Mouse (Mus musculus) midbrain, postnatal 0 days (tissue): Measurements from ENCODE around the gene Aqp9. TPM values are rescaled to one million over a fixed set of nuclear protein-coding genes. Genes with fewer than 3 reads are reported as not detected.

Experiments
- ATAC-seq: fragments of 200-750 bp; cut with Nextera tagmentation; 2 replicates; pipeline ENCODE4 v1.8.0; 2017; ENCODE audit warnings: moderate number of reproducible peaks, mild to moderate bottlenecking, moderate TSS enrichment, moderate library complexity; ENCODE audit not compliant: low FRiP score
- DNase-seq: peaks from one replicate; pipeline ENCODE4 v3.0.0-alpha.2; 2015; ENCODE audit warnings: low spot score
- H3K27ac ChIP-seq: fragments of 300-500 bp; sonication (generic); 2 replicates; pipeline ENCODE4 v1.5.1; 2014; ENCODE audit warnings: low read depth, mild to moderate bottlenecking, low read length, mixed read lengths
- H3K27me3 ChIP-seq: fragments of 300-500 bp; sonication (generic); 2 replicates; pipeline ENCODE4 v1.6.1; 2014; ENCODE audit warnings: low read length, control low read depth, mixed read lengths; ENCODE audit not compliant: insufficient read depth
- H3K36me3 ChIP-seq: fragments of 300-500 bp; sonication (generic); 2 replicates; pipeline ENCODE4 v1.6.1; 2014; ENCODE audit warnings: low read length, control low read depth, mixed read lengths; ENCODE audit not compliant: insufficient read depth
- H3K4me1 ChIP-seq: fragments of 300-500 bp; sonication (generic); 2 replicates; pipeline ENCODE4 v1.6.1; 2014; ENCODE audit warnings: mild to moderate bottlenecking, control low read depth, antibody characterized with exemption, low read length, mixed read lengths; ENCODE audit not compliant: insufficient read depth
- H3K4me2 ChIP-seq: fragments of 300-500 bp; sonication (generic); 2 replicates; pipeline ENCODE4 v1.6.1; 2014; ENCODE audit warnings: low read depth, mild to moderate bottlenecking, low read length, mixed read lengths; ENCODE audit not compliant: poor library complexity, severe bottlenecking
- H3K4me3 ChIP-seq: fragments of 300-500 bp; sonication (generic); 2 replicates; pipeline ENCODE4 v1.5.1; 2014; ENCODE audit warnings: low read depth, mild to moderate bottlenecking, low read length, moderate library complexity
- H3K9ac ChIP-seq: fragments of 300-500 bp; sonication (generic); replicated peaks from 2 replicates; pipeline ENCODE4 v1.6.1; 2014; ENCODE audit warnings: mild to moderate bottlenecking, low read length, moderate library complexity, mixed read lengths; ENCODE audit not compliant: poor library complexity, severe bottlenecking
- H3K9me3 ChIP-seq: fragments of 300-500 bp; sonication (generic); 2 replicates; pipeline ENCODE4 v1.6.1; 2016; ENCODE audit warnings: low read length, control low read depth
- CTCF ChIP-seq: IDR thresholded peaks from 2 replicates; pipeline ENCODE4 v1.5.1; 2016; ENCODE audit warnings: antibody characterized with exemption, mild to moderate bottlenecking
- WGBS: fragments of 180-500 bp; shearing (Covaris S2); extraction: QIAGEN DNeasy Blood & Tissue Kit; methylation state at CpG from one replicate; pipeline ENCODE4 v1.1.7; 2014; 5-methylcytosine and 5-hydroxymethylcytosine counted together
- polyA plus RNA-seq: library from polyadenylated mRNA; unstranded; fragments of >200 nt; fragmentation: Nextera tagmentation; extraction: Ambion mirVana; gene quantifications from 2 replicates; pipeline ENCODE4 v1.2.1, GENCODE M21; 2015
- total RNA-seq: library from RNA; depleted of rRNA; stranded (reverse); fragments of >200 nt; gene quantifications from 2 replicates; pipeline ENCODE4 v1.2.3, GENCODE M21; 2014

Aqp9 gene
- total and polyA plus RNA-seq, 2 experiments from 2014 or later = 2.3 to 6.4 TPM

- Histone ChIP-seq H3K9me3 (no peaks in the 10 kb centered on the region), H3K9ac (no peak overlapping the region), H3K4me1 (no peaks in the 10 kb centered on the region), H3K27ac (no peak overlapping the region), H3K27me3 (no peaks in the 10 kb centered on the region), H3K4me2 (no peak overlapping the region), H3K36me3 (no peaks in the 10 kb centered on the region), H3K4me3 (no peak overlapping the region)
- TF ChIP-seq CTCF = no peak
- DNase-seq (no peak), ATAC-seq (no peak)
- 86% methylated on average over 7 of the region's 7 CpGs for WGBS
These were observed 13.0 kb downstream of the Aqp9 start for GRCm38 (mm10) chr9:71155399-71156005.

GRCm38 (mm10) chr9:71151386-71151785, 17.1 kb downstream of the Aqp9 start:
- Histone ChIP-seq H3K9ac (no peak overlapping the region), H3K9me3 (no peaks in the 10 kb centered on the region), H3K36me3 (no peaks in the 10 kb centered on the region), H3K4me2 (no peak overlapping the region), H3K4me1 (no peaks in the 10 kb centered on the region), H3K27me3 (no peaks in the 10 kb centered on the region), H3K27ac (no peak overlapping the region), H3K4me3 (no peak overlapping the region)
- ATAC-seq (no peak), DNase-seq (no peak)
- no peak for TF ChIP-seq CTCF
- WGBS = 44% methylated on average over 6 of the region's 6 CpGs

- Histone ChIP-seq H3K27me3 (no peaks in the 10 kb centered on the region), H3K9me3 (no peaks in the 10 kb centered on the region), H3K4me3 (no peak overlapping the region), H3K9ac (no peak overlapping the region), H3K4me2 (no peak overlapping the region), H3K4me1 (no peaks in the 10 kb centered on the region), H3K27ac (no peak overlapping the region), H3K36me3 (no peaks in the 10 kb centered on the region)
- DNase-seq (no peak), ATAC-seq (no peak)
- no peak for TF ChIP-seq CTCF
- 90% methylated on average over 4 of the region's 4 CpGs for WGBS
These were observed 18.3 kb downstream of the Aqp9 start for GRCm38 (mm10) chr9:71150175-71150574.

- no peaks in the 10 kb centered on the region for H3K36me3 ChIP-seq
- no peaks in the 10 kb centered on the region for H3K4me1 ChIP-seq
- no peak overlapping the region for H3K27ac ChIP-seq
- no peaks in the 10 kb centered on the region for H3K9me3 ChIP-seq
- no peak overlapping the region for H3K4me3 ChIP-seq
- TF ChIP-seq CTCF = no peak
- no peaks in the 10 kb centered on the region for H3K27me3 ChIP-seq
- H3K4me2 ChIP-seq = no peak overlapping the region
- no peak for DNase-seq
- no peak overlapping the region for H3K9ac ChIP-seq
- no peak for ATAC-seq
These were observed 19.6 kb downstream of the Aqp9 start for GRCm38 (mm10) chr9:71148890-71149289.

- Histone ChIP-seq H3K27me3 (no peaks in the 10 kb centered on the region), H3K36me3 (no peaks in the 10 kb centered on the region), H3K4me2 (no peak overlapping the region), H3K9ac (no peak overlapping the region), H3K4me1 (no peaks in the 10 kb centered on the region), H3K4me3 (no peak overlapping the region), H3K9me3 (no peaks in the 10 kb centered on the region), H3K27ac (no peak overlapping the region)
- ATAC-seq (no peak), DNase-seq (no peak)
- TF ChIP-seq CTCF = no peak
- 85% methylated on average over 10 of the region's 10 CpGs for WGBS
These were observed 22.3 kb downstream of the Aqp9 start for GRCm38 (mm10) chr9:71146210-71146609.

- no peaks in the 10 kb centered on the region for H3K4me1 ChIP-seq
- no peak overlapping the region for H3K4me3 ChIP-seq
- no peaks in the 10 kb centered on the region for H3K36me3 ChIP-seq
- no peaks in the 10 kb centered on the region for H3K9me3 ChIP-seq
- H3K4me2 ChIP-seq = no peak overlapping the region
- no peak for TF ChIP-seq CTCF
- no peak overlapping the region for H3K27ac ChIP-seq
- DNase-seq (no peak), ATAC-seq (no peak)
- H3K27me3 ChIP-seq = no peaks in the 10 kb centered on the region
- H3K9ac ChIP-seq = no peak overlapping the region
- 92% methylated on average over 8 of the region's 8 CpGs for WGBS
These were observed 28.3 kb downstream of the Aqp9 start for GRCm38 (mm10) chr9:71140205-71140604.
